Comparison of ENCODE assay signal across 18 mouse cellular contexts in genomic region chr2:113104609-113105008, GRCm38 (mm10).
DNase-seq lines count a peak whose midpoint lies in the region; ATAC-seq lines count a peak whose summit lies in the region.
"Had no signal": no experiment of that assay in that cellular context is flagged by ENCODE, and none has a peak within 500 bp of the region (broad histone marks: within the 10 kb centered on the region; RNA-seq: fewer than 3 reads in every experiment).

No protein-coding gene starts in this region.

- no peak overlapping the region for H3K4me3 ChIP-seq in lung, embryonic 16.5 days (ENCODE audit: low read length)
- H3K4me3 ChIP-seq: erythroblast, embryonic 14.5 days; heart, adult 2 months; hindbrain, embryonic 15.5 days had no signal

- H3K27me3 ChIP-seq in lung, embryonic 16.5 days (ENCODE audit: control insufficient read depth, insufficient read depth, low read depth, low read length), result no peaks in the 10 kb centered on the region
- H3K27me3 ChIP-seq: hindbrain, embryonic 15.5 days had no signal

- peak; percentile 62; the same call in 1 of the 2 replicates for ATAC-seq in lung, embryonic 16.5 days (ENCODE audit: low read depth)
- ATAC-seq in erythroblast, adult 5-6 weeks (replicated peaks; ENCODE audit: low FRiP score, poor library complexity, severe bottlenecking), result no peak
- ATAC-seq: CD4-positive, CD25-positive, alpha-beta regulatory T cell, adult 4 months; midbrain, embryonic 16.5 days had no signal

- whole genome bisulfite sequencing in lung, embryonic 16.5 days, result 77% methylated on average over 6 of the region's 6 CpGs

- no peak overlapping the region for H3K27ac ChIP-seq in lung, embryonic 16.5 days (ENCODE audit: low read length)
- H3K27ac ChIP-seq: heart, adult 2 months; hindbrain, embryonic 15.5 days had no signal

- no peaks in the 10 kb centered on the region for H3K36me3 ChIP-seq in lung, embryonic 16.5 days (ENCODE audit: control insufficient read depth, insufficient read depth, low read length)
- H3K36me3 ChIP-seq: hindbrain, embryonic 15.5 days had no signal

- DNase-seq in lung, postnatal 10 days, result no peak
- DNase-seq in frontal cortex, postnatal 36 days (ENCODE audit: low spot score in 2 of 2), result peak; percentile 10 to 45
- DNase-seq in layer of hippocampus, postnatal 36 days, result peak; percentile 43 to 51
- DNase-seq in telencephalon, adult 2 months (ENCODE audit: low read depth, low spot score), result peak; percentile 62
- no peak for DNase-seq in ovary, postnatal 36 days (ENCODE audit: low spot score)
- DNase-seq: adrenal gland, adult 8-10 months; cerebellum, adult 9-11 months; gastrocnemius, postnatal 10 days; heart, adult 2 months; heart, postnatal 10 days; kidney, adult 18-20 months; kidney, postnatal 36 days had no signal

- H3K4me1 ChIP-seq in lung, embryonic 16.5 days (replicated peaks; ENCODE audit: control insufficient read depth, insufficient read depth, low read length), result no peaks in the 10 kb centered on the region
- H3K4me1 ChIP-seq: hindbrain, embryonic 15.5 days had no signal

- H3K4me2 ChIP-seq in lung, embryonic 16.5 days (ENCODE audit: low read depth, low read length), result no peak overlapping the region
- H3K4me2 ChIP-seq: hindbrain, embryonic 15.5 days had no signal

- H3K9me3 ChIP-seq in lung, embryonic 16.5 days (ENCODE audit: control insufficient read depth, low read length), result no peaks in the 10 kb centered on the region
- H3K9me3 ChIP-seq: hindbrain, embryonic 15.5 days had no signal

- no peak overlapping the region for H3K9ac ChIP-seq in lung, embryonic 16.5 days (ENCODE audit: low read length)
- H3K9ac ChIP-seq: hindbrain, embryonic 15.5 days had no signal

Comparison
In these comparisons a context has a peak if more than half of its experiments do, and no peak if none do; other contexts are left out.
1. DNase-seq: peak in frontal cortex, postnatal 36 days (2 of 2), layer of hippocampus, postnatal 36 days (2 of 2) and telencephalon, adult 2 months (single experiment); none in lung, postnatal 10 days (single experiment) and ovary, postnatal 36 days (single experiment).